Mouse (Mus musculus): Measurements from ENCODE around the gene Hoxd10. TPM values are rescaled to one million over a fixed set of nuclear protein-coding genes. Genes with fewer than 3 reads are reported as not detected.
A peak's percentile ranks its signal among the peaks of the same experiment; 100 is the strongest.

Gene Hoxd10
- polyA plus RNA-seq, 1 experiment: not detected

DNA sequence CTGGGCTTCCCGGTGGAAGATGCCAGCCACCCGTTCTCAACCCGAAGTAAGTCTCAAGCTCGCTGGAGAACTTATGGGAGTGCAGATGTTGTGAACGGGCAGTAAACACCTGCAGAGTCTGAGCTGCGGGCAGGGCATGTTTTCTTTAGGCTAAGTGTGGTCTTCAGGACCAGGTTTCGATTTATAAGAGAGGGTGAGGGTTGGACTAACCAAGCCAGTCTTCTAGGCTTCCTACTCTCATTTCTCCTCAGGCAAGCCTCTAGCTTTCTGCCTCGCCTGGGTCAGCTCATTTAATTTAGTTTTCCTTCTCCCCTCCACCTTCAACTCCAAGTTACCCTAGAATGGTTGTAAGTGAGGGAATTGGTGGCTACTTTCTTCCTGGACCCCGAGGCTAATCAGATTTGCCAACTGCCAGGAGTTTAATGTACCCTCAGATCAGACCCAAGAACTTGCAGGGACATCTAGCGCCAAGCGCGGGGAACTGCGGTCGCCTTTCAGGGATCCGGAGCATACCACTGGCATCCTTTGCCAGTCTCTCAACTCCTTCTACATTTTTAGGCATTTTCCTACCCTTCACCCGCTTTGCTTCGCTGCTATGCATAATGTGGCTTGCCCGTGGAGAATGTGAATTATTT, 28.3 kb upstream of the Hoxd10 start:
- DNase-seq (ENCODE audit: extremely low spot score in 1 of 2, low spot score in 1 of 2): peak in 1 of 2 experiments; percentile 77

DNA sequence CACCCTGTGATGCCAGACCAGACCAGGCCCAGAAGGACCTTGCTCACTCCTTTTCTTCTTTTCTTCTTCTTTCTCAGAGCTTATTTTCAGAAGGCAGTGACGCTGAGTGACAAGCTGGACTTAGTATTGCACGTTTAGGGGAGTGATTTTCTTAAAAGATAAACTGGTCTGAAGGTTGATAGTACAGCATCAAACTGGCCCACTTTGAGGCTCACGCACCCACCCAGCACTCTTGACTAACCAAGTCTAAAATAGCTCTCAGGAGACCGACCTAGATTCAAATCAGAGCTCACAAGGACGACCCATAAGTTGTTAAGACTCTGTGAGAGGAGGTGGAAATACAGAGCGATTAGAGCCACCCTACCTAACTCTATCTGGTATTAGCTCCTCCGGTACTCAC, 25.3 kb upstream of the Hoxd10 start:
- no peak for DNase-seq (ENCODE audit: extremely low spot score in 1 of 2, low spot score in 1 of 2)

DNA sequence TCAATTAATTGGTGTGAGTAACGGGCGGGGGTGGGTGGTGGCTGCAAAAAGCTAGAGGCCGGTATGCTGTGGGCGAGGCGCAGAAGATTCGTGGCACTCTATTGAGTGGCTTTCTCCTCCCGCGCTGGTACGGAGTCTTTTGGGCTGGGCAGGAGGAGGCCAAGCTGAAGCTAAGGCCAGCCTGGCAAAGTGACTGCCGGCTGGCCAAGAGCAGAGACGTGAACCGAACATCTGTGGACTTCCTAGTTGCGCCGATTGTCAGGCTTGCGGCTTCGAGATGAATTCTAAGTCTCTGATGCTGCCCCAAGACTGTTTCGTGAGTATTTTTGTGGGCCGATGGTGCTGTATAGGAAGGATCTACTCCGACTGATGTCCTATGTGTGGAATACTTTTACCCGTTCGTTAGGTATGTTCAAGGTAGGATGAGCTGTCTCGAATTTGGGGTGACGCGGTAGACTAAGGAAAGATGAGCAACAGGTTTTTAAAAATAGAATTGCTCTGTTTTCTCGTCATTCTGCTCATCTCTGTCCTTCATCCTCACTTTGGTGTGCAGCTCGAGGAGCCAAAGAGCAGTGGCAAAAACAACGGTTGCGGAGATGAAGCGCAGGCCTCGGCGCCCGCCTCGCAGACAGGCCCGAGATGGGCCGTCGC, 24.4 kb upstream of the Hoxd10 start:
- no peak for DNase-seq (ENCODE audit: extremely low spot score in 1 of 2, low spot score in 1 of 2)

DNA sequence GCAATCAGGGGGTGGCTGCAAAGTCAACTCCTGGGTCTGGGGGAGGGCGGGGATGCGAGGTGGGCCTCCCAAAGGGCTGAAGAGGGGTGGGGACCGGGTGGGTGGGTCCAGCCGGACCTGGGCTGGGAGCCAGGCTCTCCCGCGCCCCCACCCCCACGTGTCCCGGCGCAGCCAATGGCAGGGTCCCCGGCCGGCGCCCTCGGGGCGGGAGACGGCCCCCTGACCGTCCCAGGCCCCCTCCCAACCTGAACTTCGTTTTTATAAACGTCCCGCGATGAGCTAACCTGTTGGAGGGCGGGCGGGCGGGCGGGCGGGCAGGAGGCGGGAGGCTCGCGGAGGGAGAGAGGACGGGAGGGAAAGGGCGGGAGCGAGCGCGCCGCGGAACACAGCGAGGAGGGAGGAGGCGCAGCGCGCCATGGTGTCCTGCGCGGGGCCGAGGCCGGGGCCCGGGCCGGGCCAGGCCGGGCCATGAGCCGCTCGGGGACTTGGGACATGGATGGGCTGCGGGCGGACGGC, 23.8 kb upstream of the Hoxd10 start, which contains the start of gene Hoxd13:
Gene Hoxd13, plus strand, starts transcription at position 469 of the 516 bp plus-strand sequence.
- no peak for DNase-seq (ENCODE audit: extremely low spot score in 1 of 2, low spot score in 1 of 2)

DNA sequence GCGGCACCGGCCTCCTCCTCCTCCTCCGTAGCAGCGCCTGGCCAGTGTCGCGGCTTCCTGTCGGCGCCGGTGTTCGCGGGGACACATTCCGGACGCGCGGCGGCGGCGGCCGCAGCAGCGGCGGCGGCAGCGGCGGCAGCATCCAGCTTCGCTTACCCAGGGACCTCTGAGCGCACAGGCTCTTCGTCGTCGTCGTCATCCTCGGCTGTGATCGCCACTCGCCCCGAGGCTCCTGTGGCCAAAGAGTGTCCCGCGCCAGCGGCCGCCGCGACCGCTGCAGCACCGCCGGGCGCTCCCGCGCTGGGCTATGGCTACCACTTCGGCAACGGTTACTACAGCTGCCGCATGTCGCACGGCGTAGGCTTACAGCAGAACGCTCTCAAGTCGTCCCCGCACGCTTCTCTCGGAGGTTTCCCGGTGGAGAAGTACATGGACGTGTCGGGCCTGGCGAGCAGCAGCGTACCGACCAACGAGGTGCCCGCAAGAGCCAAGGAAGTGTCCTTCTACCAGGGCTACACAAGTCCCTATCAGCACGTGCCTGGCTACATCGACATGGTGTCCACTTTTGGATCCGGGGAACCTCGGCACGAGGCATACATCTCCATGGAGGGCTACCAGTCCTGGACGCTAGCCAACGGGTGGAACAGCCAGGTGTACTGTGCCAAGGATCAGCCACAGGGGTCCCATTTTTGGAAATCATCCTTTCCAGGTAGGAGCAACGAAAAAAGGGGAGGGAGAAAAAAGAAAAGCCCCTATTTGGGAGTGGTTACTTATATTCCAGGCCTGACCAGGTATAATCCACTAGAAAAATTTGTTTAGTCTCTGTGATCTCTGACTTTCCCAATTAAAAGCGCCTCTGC, 23.1 kb upstream of the Hoxd10 start:
- no peak for DNase-seq (ENCODE audit: extremely low spot score in 1 of 2, low spot score in 1 of 2)

DNA sequence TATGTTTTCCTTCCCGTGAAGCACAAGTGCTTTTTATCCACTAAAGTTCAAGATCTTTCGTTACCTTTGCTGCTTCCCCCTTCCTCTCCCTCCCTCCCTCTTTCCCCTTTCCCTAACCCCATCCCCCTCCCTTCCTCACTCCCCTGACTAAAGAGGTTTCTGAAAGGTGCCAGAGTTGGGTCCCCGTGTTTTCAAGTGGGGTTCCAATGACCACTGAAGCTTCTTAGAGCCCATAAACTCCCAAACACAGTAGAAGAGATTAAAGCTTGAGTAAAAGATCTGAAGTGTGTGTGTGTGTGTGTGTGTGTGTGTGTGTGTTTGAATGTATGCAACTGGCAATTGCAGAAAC, 22.5 kb upstream of the Hoxd10 start:
- DNase-seq (ENCODE audit: extremely low spot score in 1 of 2, low spot score in 1 of 2): no peak

DNA sequence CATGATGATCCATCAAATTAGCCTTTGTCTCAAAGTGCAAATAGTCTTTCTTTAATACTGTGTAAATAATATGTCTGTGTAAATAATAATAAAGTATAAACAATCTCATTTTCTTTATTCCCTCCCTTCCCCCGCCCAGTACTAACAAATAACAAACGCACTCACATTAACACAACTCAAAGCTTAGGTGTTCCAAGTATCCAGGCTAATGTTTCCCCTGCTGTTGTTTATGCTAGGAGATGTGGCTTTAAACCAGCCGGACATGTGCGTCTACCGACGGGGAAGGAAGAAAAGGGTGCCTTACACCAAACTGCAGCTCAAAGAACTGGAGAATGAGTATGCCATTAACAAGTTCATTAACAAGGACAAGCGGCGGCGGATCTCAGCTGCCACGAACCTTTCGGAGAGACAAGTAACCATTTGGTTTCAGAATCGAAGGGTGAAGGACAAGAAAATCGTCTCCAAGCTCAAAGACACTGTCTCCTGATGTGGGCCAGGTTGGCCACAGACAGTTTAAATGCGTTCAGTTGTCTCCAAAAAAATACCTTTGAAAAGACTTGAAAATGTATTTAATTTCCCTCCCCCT, 22.0 kb upstream of the Hoxd10 start:
- no peak for DNase-seq (ENCODE audit: extremely low spot score in 1 of 2, low spot score in 1 of 2)

DNA sequence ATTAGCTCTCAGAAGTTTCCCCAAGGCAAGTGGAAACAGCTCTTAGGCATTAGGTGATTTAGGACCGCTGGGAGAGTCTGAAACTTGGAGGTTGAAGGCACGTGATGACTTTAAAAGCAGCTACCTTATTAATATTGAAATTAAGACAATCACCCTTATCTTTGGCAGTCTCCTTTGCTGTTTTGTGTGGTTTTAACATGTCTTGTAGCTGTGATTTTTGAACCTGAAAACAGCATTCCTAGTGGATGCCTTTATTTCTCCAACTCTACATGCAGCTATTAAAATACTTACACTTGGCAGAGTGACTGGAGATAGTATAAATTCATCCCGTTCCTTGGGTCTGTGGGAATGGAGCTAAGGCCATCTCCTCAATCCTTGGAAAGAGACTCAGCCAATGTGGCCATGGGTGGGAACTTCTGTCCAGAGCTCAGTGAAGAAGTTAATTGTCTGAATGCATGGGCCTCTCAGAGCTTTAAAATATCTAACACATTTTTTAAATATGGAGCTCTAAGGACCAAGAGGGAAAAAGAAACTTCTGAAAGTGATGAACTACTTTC, 21.0 kb upstream of the Hoxd10 start:
- no peak for DNase-seq (ENCODE audit: extremely low spot score in 1 of 2, low spot score in 1 of 2)

DNA sequence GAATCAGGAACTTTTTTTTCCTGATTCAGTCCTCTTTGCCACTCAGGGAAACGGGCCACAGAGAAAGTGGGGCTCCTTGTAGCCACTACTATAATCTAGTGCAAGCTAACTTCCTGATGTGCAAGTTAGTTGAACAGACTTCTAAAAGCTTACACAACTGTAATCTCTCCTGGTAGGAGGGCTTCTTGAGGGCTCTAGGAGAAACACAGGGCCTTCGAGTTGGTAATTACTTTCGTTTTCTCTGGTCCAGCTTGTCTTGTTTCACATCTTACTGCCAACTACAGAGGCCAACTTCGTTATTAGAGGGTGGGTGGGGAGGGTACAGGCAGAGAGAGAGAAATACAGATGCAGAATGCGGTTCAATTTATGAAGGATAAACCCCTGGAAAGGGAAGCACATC, 19.9 kb upstream of the Hoxd10 start:
- DNase-seq (ENCODE audit: extremely low spot score in 1 of 2, low spot score in 1 of 2): no peak

DNA sequence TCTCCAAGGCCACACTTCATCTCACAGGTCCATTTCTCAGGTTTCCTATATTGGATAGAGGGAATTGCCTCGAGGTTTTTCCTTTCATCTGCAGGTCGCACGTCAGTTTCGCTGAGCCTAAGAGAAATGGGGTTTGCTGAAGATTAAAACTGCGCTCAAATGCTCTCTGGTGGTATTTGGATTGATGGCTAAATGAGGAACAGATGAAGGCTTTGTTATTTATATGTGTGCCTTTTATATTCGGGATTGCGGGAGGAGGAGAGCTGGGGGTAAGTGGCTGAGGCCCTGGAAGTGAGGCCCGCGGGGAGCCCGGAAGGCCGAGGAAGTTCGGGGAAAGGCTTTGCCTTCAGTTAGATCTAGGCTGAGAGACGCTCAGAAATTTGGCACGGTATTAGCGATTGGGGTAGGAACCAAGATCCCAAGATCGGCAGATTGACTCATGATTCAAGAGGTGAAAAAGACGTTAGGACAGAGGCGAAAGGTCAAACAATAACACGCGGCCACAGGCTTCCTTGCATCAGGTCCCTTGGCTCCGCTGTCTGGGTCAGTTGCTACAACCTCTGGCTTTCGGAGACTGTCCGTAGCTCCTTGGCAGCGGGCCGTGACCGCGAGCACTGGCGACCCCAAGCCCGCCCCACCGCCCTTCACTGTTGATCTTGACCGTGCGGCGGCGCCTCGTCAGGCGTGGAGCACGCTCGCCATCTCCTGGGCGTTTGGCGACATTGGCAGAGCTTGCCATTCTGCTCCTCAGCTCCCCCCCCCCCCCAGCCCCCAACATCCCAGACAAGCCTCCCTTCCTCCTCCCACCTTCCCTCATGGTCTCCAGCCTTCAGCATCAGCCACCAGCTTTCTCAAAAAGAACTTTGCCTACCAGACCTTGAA, 19.0 kb upstream of the Hoxd10 start:
- DNase-seq (ENCODE audit: extremely low spot score in 1 of 2, low spot score in 1 of 2): no peak

DNA sequence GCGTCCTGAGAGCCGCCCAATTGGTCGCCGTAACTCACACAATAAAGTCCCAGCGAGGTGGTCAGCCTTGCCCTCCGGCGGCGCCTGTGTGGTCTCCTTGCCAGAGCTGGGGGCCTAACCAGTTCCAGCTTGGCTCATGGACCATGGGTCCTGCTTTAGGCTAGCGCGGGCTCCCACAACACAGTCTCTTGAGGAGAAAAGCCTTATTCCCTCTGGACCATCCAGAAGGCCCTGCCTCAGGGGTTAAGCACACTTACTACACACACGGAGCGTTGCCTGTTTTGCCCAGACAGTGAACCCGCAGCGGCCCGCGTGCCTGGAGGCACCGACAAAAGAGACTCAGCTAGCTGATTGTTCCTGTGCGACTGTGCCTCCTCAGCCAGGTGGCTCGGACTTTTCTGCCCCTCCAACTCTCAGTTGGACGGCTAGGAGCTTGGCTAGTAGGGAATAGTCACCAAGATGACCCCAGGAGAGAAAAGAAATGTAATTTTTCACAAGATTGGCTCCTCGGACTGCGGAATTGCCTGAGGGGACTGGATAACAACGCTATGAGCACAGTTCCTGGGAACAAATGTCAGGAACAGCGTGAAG, 17.8 kb upstream of the Hoxd10 start:
- DNase-seq (ENCODE audit: extremely low spot score in 1 of 2, low spot score in 1 of 2): no peak

DNA sequence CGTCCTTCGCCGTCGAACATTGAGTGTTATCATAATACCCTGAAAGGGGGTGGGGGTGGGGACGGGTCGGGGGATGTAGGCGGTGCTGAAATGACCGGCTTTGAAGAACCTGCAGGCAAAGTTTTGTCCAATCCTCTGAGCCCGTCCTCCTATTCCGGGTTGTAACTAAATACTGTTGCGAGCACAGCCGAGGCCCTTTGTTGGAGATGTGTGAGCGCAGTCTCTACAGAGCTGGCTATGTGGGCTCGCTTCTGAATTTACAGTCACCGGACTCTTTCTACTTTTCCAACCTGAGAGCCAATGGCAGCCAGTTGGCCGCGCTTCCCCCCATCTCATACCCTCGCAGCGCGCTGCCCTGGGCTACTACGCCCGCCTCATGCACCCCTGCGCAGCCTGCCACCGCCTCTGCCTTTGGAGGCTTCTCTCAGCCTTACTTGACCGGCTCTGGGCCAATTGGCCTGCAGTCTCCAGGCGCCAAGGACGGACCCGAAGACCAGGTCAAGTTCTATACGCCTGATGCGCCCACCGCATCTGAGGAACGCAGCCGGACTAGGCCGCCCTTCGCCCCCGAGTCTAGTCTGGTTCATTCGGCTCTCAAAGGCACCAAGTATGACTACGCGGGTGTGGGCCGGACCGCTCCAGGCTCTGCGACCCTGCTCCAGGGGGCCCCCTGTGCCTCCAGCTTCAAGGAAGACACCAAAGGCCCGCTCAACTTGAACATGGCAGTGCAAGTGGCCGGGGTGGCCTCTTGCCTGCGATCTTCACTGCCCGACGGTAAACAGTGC, 16.7 kb upstream of the Hoxd10 start, which contains the start of gene Hoxd12:
Gene Hoxd12, plus strand, starts transcription at position 133 of the 785 bp plus-strand sequence.
- no peak for DNase-seq (ENCODE audit: extremely low spot score in 1 of 2, low spot score in 1 of 2)

DNA sequence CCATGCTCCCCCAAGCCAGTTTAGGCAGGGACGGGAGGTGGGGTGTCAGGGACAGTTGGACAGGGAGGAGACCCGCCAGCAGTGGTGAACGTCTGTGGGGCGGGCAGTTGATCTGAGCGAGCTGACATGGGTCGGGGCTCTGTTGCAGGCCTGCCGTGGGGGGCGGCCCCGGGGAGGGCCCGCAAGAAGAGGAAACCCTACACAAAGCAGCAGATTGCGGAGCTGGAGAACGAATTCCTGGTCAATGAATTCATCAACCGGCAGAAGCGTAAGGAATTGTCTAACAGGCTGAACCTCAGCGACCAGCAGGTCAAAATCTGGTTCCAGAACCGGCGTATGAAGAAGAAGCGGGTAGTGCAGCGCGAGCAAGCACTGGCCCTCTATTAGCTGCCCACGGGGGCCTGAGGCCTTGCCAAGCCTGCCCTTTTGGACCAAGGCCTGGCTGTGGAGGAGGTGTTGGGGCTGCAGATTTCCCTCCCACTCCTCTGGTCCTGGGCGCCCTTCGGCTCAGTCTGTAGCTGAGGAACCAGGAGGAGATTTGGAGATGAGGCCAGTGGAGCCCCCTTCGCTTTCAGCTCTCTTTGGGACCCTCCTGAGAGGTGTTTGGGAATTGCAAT, 15.9 kb upstream of the Hoxd10 start:
- no peak for DNase-seq (ENCODE audit: extremely low spot score in 1 of 2, low spot score in 1 of 2)

DNA sequence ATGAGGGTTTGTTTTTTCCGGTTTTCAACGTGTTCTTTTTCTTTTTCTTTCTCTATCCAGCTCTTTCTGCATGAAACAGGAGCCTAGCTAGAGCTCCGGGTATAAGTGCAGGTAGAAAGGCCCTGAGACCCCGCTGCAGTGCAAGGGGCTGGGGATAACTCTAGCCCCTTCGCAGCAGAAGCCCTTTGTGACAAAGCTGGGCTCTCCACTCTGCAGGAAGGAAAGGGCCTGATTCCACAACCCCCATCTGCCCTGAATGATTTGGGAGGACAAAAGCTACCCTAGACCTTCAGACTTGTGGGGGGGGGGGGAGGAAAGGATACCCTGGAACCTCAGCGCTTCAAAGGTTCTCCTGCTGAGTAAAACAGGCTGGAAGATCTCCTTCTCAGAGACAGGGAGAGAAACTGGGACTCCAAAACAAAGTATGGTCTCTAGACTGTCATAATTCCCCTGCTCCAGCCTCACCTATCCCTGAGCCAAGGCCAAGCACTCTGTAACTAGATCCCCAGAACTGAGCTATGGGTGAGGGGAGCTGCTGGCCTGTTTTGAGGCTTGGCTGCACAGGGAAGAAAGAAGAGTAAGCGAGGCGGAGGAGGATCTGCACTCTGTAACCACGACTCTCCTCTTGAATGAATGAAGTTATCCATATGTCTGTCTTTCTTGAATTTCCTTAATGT, 15.2 kb upstream of the Hoxd10 start:
- no peak for DNase-seq (ENCODE audit: extremely low spot score in 1 of 2, low spot score in 1 of 2)

DNA sequence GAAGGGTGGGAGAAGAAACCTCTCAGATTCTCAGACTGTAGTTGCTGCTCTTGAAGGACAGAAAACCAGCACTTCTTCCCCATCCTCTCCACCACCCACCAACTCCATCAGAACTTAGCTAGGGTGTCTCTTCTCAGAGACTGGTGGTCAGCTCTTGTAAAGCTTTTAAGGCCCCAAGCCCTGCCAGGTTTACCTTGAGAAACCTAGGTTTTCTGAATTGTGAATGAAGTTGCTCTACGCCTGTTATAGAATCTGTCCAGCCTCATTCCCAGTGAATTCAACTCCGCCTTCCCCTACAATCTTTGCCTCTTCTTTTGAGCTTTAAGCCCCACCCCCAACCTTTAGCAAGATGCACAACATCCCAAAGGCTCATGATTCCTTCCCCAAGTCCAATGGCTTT, 14.6 kb upstream of the Hoxd10 start:
- no peak for DNase-seq (ENCODE audit: extremely low spot score in 1 of 2, low spot score in 1 of 2)

DNA sequence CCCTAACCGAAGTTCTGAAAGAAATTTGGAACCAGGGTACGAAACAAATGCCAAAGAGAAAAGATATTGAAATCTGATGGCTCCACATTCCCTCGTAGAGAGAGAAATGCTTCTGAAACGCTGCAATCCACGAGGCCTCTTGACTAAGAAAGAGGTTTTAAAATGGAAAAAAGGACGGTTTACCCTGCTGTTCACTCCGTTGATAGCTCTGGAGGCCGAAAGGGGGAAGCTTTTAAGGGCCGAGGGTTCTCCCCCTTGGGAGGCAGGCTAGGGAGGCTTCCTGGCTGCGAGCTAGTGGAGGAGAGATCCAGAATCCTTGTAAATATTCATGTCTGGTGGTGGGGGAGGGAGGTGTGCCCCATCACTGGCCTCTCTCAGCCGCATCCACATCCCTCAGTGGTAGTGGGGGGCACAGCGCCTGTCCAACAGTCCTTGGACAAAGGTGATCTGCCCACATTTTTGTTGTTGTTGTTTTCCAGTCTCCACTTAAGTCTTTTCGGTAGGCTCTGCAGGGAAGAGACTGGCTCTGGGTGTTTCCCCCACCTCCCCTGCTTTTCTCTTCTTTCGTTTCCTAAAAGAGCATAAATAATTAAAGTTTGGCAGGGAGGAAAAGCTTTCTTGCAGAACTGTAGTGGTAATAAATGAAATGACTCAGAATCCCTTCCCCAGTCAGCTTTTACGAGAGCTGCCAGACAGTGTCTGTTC, 12.7 kb upstream of the Hoxd10 start, which contains the start of gene Hoxd11:
Gene Hoxd11, plus strand, starts transcription at position 667 of the 705 bp plus-strand sequence.
- DNase-seq (ENCODE audit: extremely low spot score in 1 of 2, low spot score in 1 of 2): no peak

DNA sequence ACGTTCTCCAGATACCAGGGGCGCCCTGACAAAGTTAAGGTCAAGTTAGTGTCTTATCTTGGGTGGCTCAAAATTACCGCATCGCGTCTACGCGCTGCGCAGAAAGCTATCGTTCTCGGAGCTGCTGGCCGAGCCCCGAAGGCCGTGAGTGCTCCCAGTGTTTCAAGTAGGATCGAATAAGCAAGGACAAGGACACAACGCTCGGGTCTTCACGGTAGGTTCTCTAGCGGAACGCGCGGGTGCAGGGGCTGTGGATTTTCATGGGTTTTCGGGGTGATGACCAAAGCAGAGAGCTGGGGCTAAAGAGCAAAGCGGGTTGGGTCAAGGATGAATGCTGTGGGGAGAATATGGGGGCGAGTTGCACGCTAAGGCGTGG, 12.1 kb upstream of the Hoxd10 start:
- no peak for DNase-seq (ENCODE audit: extremely low spot score in 1 of 2, low spot score in 1 of 2)

Measured in frontal cortex, adult 2 months (tissue).